Mouse (Mus musculus) gastrocnemius, postnatal 4 days (tissue): ENCODE measurements around the gene Prlr. TPM values are rescaled to one million over a fixed set of nuclear protein-coding genes. Genes with fewer than 3 reads are reported as not detected.
A peak's percentile ranks its signal among the peaks of the same experiment; 100 is the strongest.

ENCODE experiments used
- DNase-seq, 2 experiments: peaks; one replicate each; pipeline ENCODE4 v3.0.0; 2021 to 2022; ENCODE audit warnings: low spot score in 2 of 2, mixed read lengths in 2 of 2
- long read RNA-seq, 2 experiments: library from polyadenylated mRNA; stranded (forward); transcript quantifications; one replicate each; pipeline ENCODE4 v2.0.0; 2021
- total RNA-seq, 2 experiments: library from RNA; stranded (reverse); gene quantifications; 2 replicates each; pipeline ENCODE4 v1.2.3; 2021

Prlr gene
- 1 to 10 TPM; 4.4 to 8.3 TPM for total RNA-seq
- long read RNA-seq, experiment 1 = 0 reads
- long read RNA-seq, experiment 2, partial matches to known transcripts = 1 of 1 reads
- long read RNA-seq, experiment 2, other reads (novel, unspliced or antisense) = 0 of 1 reads

- DNase-seq = no peak
These were observed at the start of gene Prlr for GRCm38 (mm10) chr15:10177083-10177482. Gene Prlr (plus strand): TSS chr15:10177238.

- DNase-seq = no peak
These were observed 43.3 kb upstream of the Prlr start for GRCm38 (mm10) chr15:10133781-10134180.

GRCm38 (mm10) chr15:10134889-10135288, 42.1 kb upstream of the Prlr start:
- DNase-seq = no peak

- no peak for DNase-seq
These were observed 32.5 kb upstream of the Prlr start for GRCm38 (mm10) chr15:10144520-10144919.

- no peak for DNase-seq
These were observed 28.8 kb upstream of the Prlr start for GRCm38 (mm10) chr15:10148196-10148595.

GRCm38 (mm10) chr15:10160663-10161062, 16.4 kb upstream of the Prlr start:
- no peak for DNase-seq

- no peak for DNase-seq
These were observed 2.0 kb upstream of the Prlr start for GRCm38 (mm10) chr15:10175078-10175477.

- no peak for DNase-seq
These were observed 1.4 kb upstream of the Prlr start for GRCm38 (mm10) chr15:10175656-10176055.

GRCm38 (mm10) chr15:10177519-10178130, 587 bp downstream of the Prlr start:
- DNase-seq = peak in 1 of 2 experiments; percentile 22

- DNase-seq = no peak
These were observed 1.1 kb downstream of the Prlr start for GRCm38 (mm10) chr15:10178131-10178566.

- no peak for DNase-seq
These were observed 3.7 kb downstream of the Prlr start for GRCm38 (mm10) chr15:10180694-10181093.

- DNase-seq = no peak
These were observed 15.1 kb downstream of the Prlr start for GRCm38 (mm10) chr15:10192101-10192630.

- DNase-seq = no peak
These were observed 24.0 kb downstream of the Prlr start for GRCm38 (mm10) chr15:10200991-10201390.

- no peak for DNase-seq
These were observed 25.7 kb downstream of the Prlr start for GRCm38 (mm10) chr15:10202504-10203302.

- DNase-seq = no peak
These were observed 33.3 kb downstream of the Prlr start for GRCm38 (mm10) chr15:10210261-10210770.

- DNase-seq = no peak
These were observed 35.0 kb downstream of the Prlr start for GRCm38 (mm10) chr15:10211992-10212391.

- DNase-seq = no peak
These were observed 36.2 kb downstream of the Prlr start for GRCm38 (mm10) chr15:10213213-10213612.

- no peak for DNase-seq
These were observed 36.7 kb downstream of the Prlr start for GRCm38 (mm10) chr15:10213710-10214109.

GRCm38 (mm10) chr15:10215719-10216118, 38.7 kb downstream of the Prlr start:
- no peak for DNase-seq

GRCm38 (mm10) chr15:10216189-10216588, 39.2 kb downstream of the Prlr start:
- no peak for DNase-seq

- no peak for DNase-seq
These were observed 46.6 kb downstream of the Prlr start for GRCm38 (mm10) chr15:10223614-10224155.

- no peak for DNase-seq
These were observed 48.7 kb downstream of the Prlr start for GRCm38 (mm10) chr15:10225701-10226100.
